Mouse (Mus musculus): ENCODE measurements around the gene Cfhr1. TPM values are rescaled to one million over a fixed set of nuclear protein-coding genes. Genes with fewer than 3 reads are reported as not detected.

The Cfhr1 gene
- polyA plus RNA-seq (2015; fragmentation: Nextera tagmentation; extraction: Ambion mirVana): 0.15 TPM in 1 of 2 replicates, not detected in the other

- WGBS: 66% methylated on average over 1 of the region's 1 CpGs
- H3K36me3 ChIP-seq: no peaks in the 10 kb centered on the region
These were observed at the start of gene Cfhr1 for GRCm38 (mm10) chr1:139560024-139560423. Gene Cfhr1 (minus strand): TSS chr1:139560272.

GRCm38 (mm10) chr1:139551311-139551710 is 8.8 kb downstream of the Cfhr1 start:
- Histone ChIP-seq H3K36me3 (no peaks in the 10 kb centered on the region), H3K9ac (no peak overlapping the region), H3K4me2 (replicated peaks) (no peak overlapping the region), H3K4me1 (replicated peaks) (no peaks in the 10 kb centered on the region), H3K4me3 (replicated peaks) (no peak overlapping the region), H3K27me3 (replicated peaks) (no peaks in the 10 kb centered on the region), H3K27ac (no peak overlapping the region), H3K9me3 (no peaks in the 10 kb centered on the region)
- no peak for ATAC-seq
- 74% methylated on average over 1 of the region's 1 CpGs for WGBS

More at GRCm38 (mm10) chr1:139560024-139560423, at the start of gene Cfhr1:
- Histone ChIP-seq H3K4me1 (replicated peaks) (no peaks in the 10 kb centered on the region), H3K4me3 (replicated peaks) (no peak within 1 kb of the TSS), H3K27ac (no peak within 1 kb of the TSS), H3K9me3 (no peaks in the 10 kb centered on the region), H3K4me2 (replicated peaks) (no peak within 1 kb of the TSS), H3K27me3 (replicated peaks) (no peaks in the 10 kb centered on the region), H3K9ac (no peak within 1 kb of the TSS)
- ATAC-seq: no peak

GRCm38 (mm10) chr1:139548536-139548935 is 11.5 kb downstream of the Cfhr1 start:
- Histone ChIP-seq H3K4me3 (replicated peaks) (no peak overlapping the region), H3K4me2 (replicated peaks) (no peak overlapping the region), H3K9me3 (no peaks in the 10 kb centered on the region), H3K36me3 (no peaks in the 10 kb centered on the region), H3K9ac (no peak overlapping the region), H3K27ac (no peak overlapping the region), H3K27me3 (replicated peaks) (no peaks in the 10 kb centered on the region), H3K4me1 (replicated peaks) (no peaks in the 10 kb centered on the region)
- WGBS: 88% methylated on average over 1 of the region's 1 CpGs
- ATAC-seq: no peak

- Histone ChIP-seq H3K4me2 (replicated peaks) (no peak overlapping the region), H3K9me3 (no peaks in the 10 kb centered on the region)
These were observed 45.5 kb downstream of the Cfhr1 start for GRCm38 (mm10) chr1:139514556-139514955.

GRCm38 (mm10) chr1:139501258-139501752 is 58.8 kb downstream of the Cfhr1 start, which contains the start of gene F13b:
Gene F13b (plus strand): TSS chr1:139501702.
- H3K4me3 ChIP-seq (replicated peaks): no peak within 1 kb of the TSS
- no peak within 1 kb of the TSS for H3K4me2 ChIP-seq (replicated peaks)
- H3K27ac ChIP-seq: no peak within 1 kb of the TSS
- H3K4me1 ChIP-seq (replicated peaks): no peaks in the 10 kb centered on the region
- 70% methylated on average over 3 of the region's 3 CpGs for WGBS
- H3K27me3 ChIP-seq (replicated peaks): no peaks in the 10 kb centered on the region
- ATAC-seq: peak; percentile 56; the same call in 1 of the 2 replicates
- no peaks in the 10 kb centered on the region for H3K36me3 ChIP-seq
- H3K9me3 ChIP-seq: no peaks in the 10 kb centered on the region
- no peak within 1 kb of the TSS for H3K9ac ChIP-seq

More at GRCm38 (mm10) chr1:139514556-139514955, 45.5 kb downstream of the Cfhr1 start:
- no peaks in the 10 kb centered on the region for H3K4me1 ChIP-seq (replicated peaks)
- H3K4me3 ChIP-seq (replicated peaks): no peak overlapping the region
- WGBS: 88% methylated on average over 12 of the region's 12 CpGs
- no peak for ATAC-seq
- H3K27ac ChIP-seq: no peak overlapping the region
- no peak overlapping the region for H3K9ac ChIP-seq
- no peaks in the 10 kb centered on the region for H3K27me3 ChIP-seq (replicated peaks)
- no peaks in the 10 kb centered on the region for H3K36me3 ChIP-seq

- H3K9me3 ChIP-seq: no peaks in the 10 kb centered on the region
- H3K9ac ChIP-seq: no peak overlapping the region
- no peak overlapping the region for H3K4me2 ChIP-seq (replicated peaks)
- H3K27me3 ChIP-seq (replicated peaks): no peaks in the 10 kb centered on the region
- no peak for ATAC-seq
- H3K4me1 ChIP-seq (replicated peaks): no peaks in the 10 kb centered on the region
- H3K27ac ChIP-seq: no peak overlapping the region
- H3K4me3 ChIP-seq (replicated peaks): no peak overlapping the region
- peaks cover 3% of the 10 kb centered on the region; the same call in 1 of the 2 replicates for H3K36me3 ChIP-seq
These were observed 60.3 kb downstream of the Cfhr1 start for GRCm38 (mm10) chr1:139499751-139500150.

Other genes with a start within 250 kb of the Cfhr1 start
- 0.05 and 0.10 TPM in 2 replicates for gene Crb1, start 183.2 kb downstream of the Cfhr1 start, polyA plus RNA-seq (2015; fragmentation: Nextera tagmentation; extraction: Ambion mirVana)
- gene Zbtb41, start 138.0 kb downstream of the Cfhr1 start, polyA plus RNA-seq (2015; fragmentation: Nextera tagmentation; extraction: Ambion mirVana): 6.5 and 8.6 TPM in 2 replicates
- 10.6 and 12.6 TPM in 2 replicates for gene Aspm, start 105.5 kb downstream of the Cfhr1 start, polyA plus RNA-seq (2015; fragmentation: Nextera tagmentation; extraction: Ambion mirVana)
- gene F13b, start 58.6 kb downstream of the Cfhr1 start, polyA plus RNA-seq (2015; fragmentation: Nextera tagmentation; extraction: Ambion mirVana): 0.20 and 0.30 TPM in 2 replicates
- not detected in 2 replicates for gene Gm4788, start 221.0 kb upstream of the Cfhr1 start, polyA plus RNA-seq (2015; fragmentation: Nextera tagmentation; extraction: Ambion mirVana)